Mouse (Mus musculus): Measurements from ENCODE around the gene Pofut2.

Gene Pofut2

GRCm38 (mm10) chr10:77258704-77259621, at the start of gene Pofut2:
Pofut2 (plus strand) TSS chr10:77259218.
- in situ Hi-C loops (cut with MboI, MseI): no loop called here

GRCm38 (mm10) chr10:77209261-77209660, 49.8 kb upstream of the Pofut2 start:
- in situ Hi-C loops (cut with MboI, MseI): no loop called here

GRCm38 (mm10) chr10:77210666-77211065, 48.4 kb upstream of the Pofut2 start:
- in situ Hi-C loops (cut with MboI, MseI): no loop called here

- in situ Hi-C loops (cut with MboI, MseI): no loop called here
Observed at GRCm38 (mm10) chr10:77211116-77211570, 47.9 kb upstream of the Pofut2 start.

- in situ Hi-C loops (cut with MboI, MseI): no loop called here
Observed at GRCm38 (mm10) chr10:77212354-77213120, 46.5 kb upstream of the Pofut2 start.

GRCm38 (mm10) chr10:77213483-77213882, 45.5 kb upstream of the Pofut2 start:
- in situ Hi-C loops (cut with MboI, MseI): no loop called here

- in situ Hi-C loops (cut with MboI, MseI): no loop called here
Observed at GRCm38 (mm10) chr10:77214586-77214985, 44.4 kb upstream of the Pofut2 start.

GRCm38 (mm10) chr10:77215641-77216040, 43.4 kb upstream of the Pofut2 start:
- in situ Hi-C loops (cut with MboI, MseI): no loop called here

- in situ Hi-C loops (cut with MboI, MseI): no loop called here
Observed at GRCm38 (mm10) chr10:77216313-77216712, 42.7 kb upstream of the Pofut2 start.

- in situ Hi-C loops (cut with MboI, MseI): no loop called here
Observed at GRCm38 (mm10) chr10:77217155-77217731, 41.8 kb upstream of the Pofut2 start.

- in situ Hi-C loops (cut with MboI, MseI): no loop called here
Observed at GRCm38 (mm10) chr10:77218059-77218458, 41.0 kb upstream of the Pofut2 start.

GRCm38 (mm10) chr10:77219411-77220025, 39.5 kb upstream of the Pofut2 start:
- in situ Hi-C loops (cut with MboI, MseI): no loop called here

- in situ Hi-C loops (cut with MboI, MseI): no loop called here
Observed at GRCm38 (mm10) chr10:77221108-77221507, 37.9 kb upstream of the Pofut2 start.

GRCm38 (mm10) chr10:77222963-77223552, 36.0 kb upstream of the Pofut2 start:
- in situ Hi-C loops (cut with MboI, MseI): no loop called here

GRCm38 (mm10) chr10:77224390-77224789, 34.6 kb upstream of the Pofut2 start:
- in situ Hi-C loops (cut with MboI, MseI): no loop called here

- in situ Hi-C loops (cut with MboI, MseI): no loop called here
Observed at GRCm38 (mm10) chr10:77225414-77225813, 33.6 kb upstream of the Pofut2 start.

- in situ Hi-C loops (cut with MboI, MseI): no loop called here
Observed at GRCm38 (mm10) chr10:77225995-77226688, 32.9 kb upstream of the Pofut2 start.

- in situ Hi-C loops (cut with MboI, MseI): no loop called here
Observed at GRCm38 (mm10) chr10:77226691-77227367, 32.2 kb upstream of the Pofut2 start.

- in situ Hi-C loops (cut with MboI, MseI): no loop called here
Observed at GRCm38 (mm10) chr10:77227368-77227723, 31.7 kb upstream of the Pofut2 start.

Measured in T-helper 1 cell (primary cell).